Mouse (Mus musculus): ENCODE data around the gene Trim71. TPM values are rescaled to one million over a fixed set of nuclear protein-coding genes. Genes with fewer than 3 reads are reported as not detected.

Gene Trim71
- total RNA-seq, 1 experiment, result 141 TPM

GRCm38 (mm10) chr9:114556276-114556855 lies 7.8 kb downstream of the Trim71 start:
- peaks cover 12 to 23% of the 10 kb centered on the region in 2 experiments for H3K4me1 ChIP-seq (ENCODE audit: control insufficient read depth in 2 of 2, insufficient read depth in 2 of 2, low read length in 2 of 2, poor library complexity in 1 of 2)

GRCm38 (mm10) chr9:114554355-114554979 lies 9.7 kb downstream of the Trim71 start:
- Histone ChIP-seq H3K9ac (ENCODE audit: insufficient read depth, low read depth, low read length, poor library complexity, severe bottlenecking) (peak overlapping the region; percentile 16; the same call in 1 of the 2 replicates), H3K9me3 (ENCODE audit: control insufficient read depth, insufficient read depth, low read depth, low read length) (no peaks in the 10 kb centered on the region), H3K27ac (ENCODE audit: insufficient read depth, low read depth, low read length, poor library complexity, severe bottlenecking) (no peak overlapping the region), H3K4me1 (ENCODE audit: control insufficient read depth in 2 of 2, insufficient read depth in 2 of 2, low read length in 2 of 2, poor library complexity in 1 of 2) (peaks cover 15 to 26% of the 10 kb centered on the region in 2 experiments), H3K4me3 (ENCODE audit: insufficient read depth in 1 of 2, low read depth in 1 of 2, low read length in 2 of 2, poor library complexity in 1 of 2, severe bottlenecking in 1 of 2) (peak overlapping the region in 1 of 2 experiments; percentile 32; a peak in 1 of 4 replicates), H3K36me3 (ENCODE audit: control insufficient read depth, insufficient read depth, low read length, poor library complexity, severe bottlenecking) (peaks cover 25% of the 10 kb centered on the region)
- no peak for DNase-seq (ENCODE audit: low read depth, low spot score)
- TF ChIP-seq ZNF384 (IDR thresholded peaks at IDR 0.05; ENCODE audit: low read depth, low read length) (no peak), HCFC1 (IDR thresholded peaks at IDR 0.05; ENCODE audit: borderline replicate concordance, insufficient read depth, low read length) (no peak), CHD2 (IDR thresholded peaks at IDR 0.05; ENCODE audit: low read depth, low read length) (no peak), ZC3H11A (IDR thresholded peaks at IDR 0.05; ENCODE audit: borderline replicate concordance, low read depth, low read length) (no peak), MAFK (IDR thresholded peaks at IDR 0.05; ENCODE audit: insufficient read depth, low read depth, low read length) (no peak)
- in situ Hi-C loops (cut with MboI; ENCODE audit: low sequenced_read_pairs in 2 of 2, unreplicated experiment in 2 of 2), result no loop called here

More at GRCm38 (mm10) chr9:114556276-114556855, 7.8 kb downstream of the Trim71 start:
- Histone ChIP-seq H3K27ac (ENCODE audit: insufficient read depth, low read depth, low read length, poor library complexity, severe bottlenecking) (peak overlapping the region; percentile 73; the same call in 1 of the 2 replicates), H3K4me3 (ENCODE audit: insufficient read depth in 1 of 2, low read depth in 1 of 2, low read length in 2 of 2, poor library complexity in 1 of 2, severe bottlenecking in 1 of 2) (peak overlapping the region; percentile 52 to 91), H3K36me3 (ENCODE audit: control insufficient read depth, insufficient read depth, low read length, poor library complexity, severe bottlenecking) (peaks cover 35% of the 10 kb centered on the region), H3K9ac (ENCODE audit: insufficient read depth, low read depth, low read length, poor library complexity, severe bottlenecking) (peak overlapping the region; percentile 52; the same call in 1 of the 2 replicates), H3K9me3 (ENCODE audit: control insufficient read depth, insufficient read depth, low read depth, low read length) (no peaks in the 10 kb centered on the region)
- in situ Hi-C loops (cut with MboI; ENCODE audit: low sequenced_read_pairs in 2 of 2, unreplicated experiment in 2 of 2), result no loop called here
- DNase-seq (ENCODE audit: low read depth, low spot score), result no peak
- TF ChIP-seq CHD2 (IDR thresholded peaks at IDR 0.05; ENCODE audit: low read depth, low read length) (no peak), ZNF384 (IDR thresholded peaks at IDR 0.05; ENCODE audit: low read depth, low read length) (no peak), HCFC1 (IDR thresholded peaks at IDR 0.05; ENCODE audit: borderline replicate concordance, insufficient read depth, low read length) (no peak), ZC3H11A (IDR thresholded peaks at IDR 0.05; ENCODE audit: borderline replicate concordance, low read depth, low read length) (no peak), MAFK (IDR thresholded peaks at IDR 0.05; ENCODE audit: insufficient read depth, low read depth, low read length) (no peak)

GRCm38 (mm10) chr9:114553828-114554227 lies 10.3 kb downstream of the Trim71 start:
- Histone ChIP-seq H3K9me3 (ENCODE audit: control insufficient read depth, insufficient read depth, low read depth, low read length) (no peaks in the 10 kb centered on the region), H3K4me3 (ENCODE audit: insufficient read depth in 1 of 2, low read depth in 1 of 2, low read length in 2 of 2, poor library complexity in 1 of 2, severe bottlenecking in 1 of 2) (no peak overlapping the region), H3K4me1 (ENCODE audit: control insufficient read depth in 2 of 2, insufficient read depth in 2 of 2, low read length in 2 of 2, poor library complexity in 1 of 2) (peaks cover 17 to 26% of the 10 kb centered on the region in 2 experiments), H3K9ac (ENCODE audit: insufficient read depth, low read depth, low read length, poor library complexity, severe bottlenecking) (no peak overlapping the region), H3K27ac (ENCODE audit: insufficient read depth, low read depth, low read length, poor library complexity, severe bottlenecking) (no peak overlapping the region), H3K36me3 (ENCODE audit: control insufficient read depth, insufficient read depth, low read length, poor library complexity, severe bottlenecking) (peaks cover 25% of the 10 kb centered on the region)
- TF ChIP-seq ZNF384 (IDR thresholded peaks at IDR 0.05; ENCODE audit: low read depth, low read length) (no peak), MAFK (IDR thresholded peaks at IDR 0.05; ENCODE audit: insufficient read depth, low read depth, low read length) (no peak), ZC3H11A (IDR thresholded peaks at IDR 0.05; ENCODE audit: borderline replicate concordance, low read depth, low read length) (no peak), CHD2 (IDR thresholded peaks at IDR 0.05; ENCODE audit: low read depth, low read length) (no peak), HCFC1 (IDR thresholded peaks at IDR 0.05; ENCODE audit: borderline replicate concordance, insufficient read depth, low read length) (no peak)
- in situ Hi-C loops (cut with MboI; ENCODE audit: low sequenced_read_pairs in 2 of 2, unreplicated experiment in 2 of 2), result no loop called here
- no peak for DNase-seq (ENCODE audit: low read depth, low spot score)

GRCm38 (mm10) chr9:114550033-114550432 lies 14.1 kb downstream of the Trim71 start:
- H3K9ac ChIP-seq (ENCODE audit: insufficient read depth, low read depth, low read length, poor library complexity, severe bottlenecking), result peak overlapping the region; percentile 14; the same call in 1 of the 2 replicates
- in situ Hi-C loops (cut with MboI; ENCODE audit: low sequenced_read_pairs in 2 of 2, unreplicated experiment in 2 of 2), result no loop called here
- H3K9me3 ChIP-seq (ENCODE audit: control insufficient read depth, insufficient read depth, low read depth, low read length), result no peaks in the 10 kb centered on the region
- H3K4me1 ChIP-seq (ENCODE audit: control insufficient read depth in 2 of 2, insufficient read depth in 2 of 2, low read length in 2 of 2, poor library complexity in 1 of 2), result peaks cover 28 to 42% of the 10 kb centered on the region in 2 experiments
- H3K4me3 ChIP-seq (ENCODE audit: insufficient read depth in 1 of 2, low read depth in 1 of 2, low read length in 2 of 2, poor library complexity in 1 of 2, severe bottlenecking in 1 of 2), result peak overlapping the region; percentile 13 to 33; a peak in 3 of 4 replicates
- H3K27ac ChIP-seq (ENCODE audit: insufficient read depth, low read depth, low read length, poor library complexity, severe bottlenecking), result peak overlapping the region; percentile 44
- DNase-seq (ENCODE audit: low read depth, low spot score), result no peak
- H3K36me3 ChIP-seq (ENCODE audit: control insufficient read depth, insufficient read depth, low read length, poor library complexity, severe bottlenecking), result peaks cover 33% of the 10 kb centered on the region
- TF ChIP-seq ZNF384 (IDR thresholded peaks at IDR 0.05; ENCODE audit: low read depth, low read length) (no peak), HCFC1 (IDR thresholded peaks at IDR 0.05; ENCODE audit: borderline replicate concordance, insufficient read depth, low read length) (no peak), MAFK (IDR thresholded peaks at IDR 0.05; ENCODE audit: insufficient read depth, low read depth, low read length) (no peak), ZC3H11A (IDR thresholded peaks at IDR 0.05; ENCODE audit: borderline replicate concordance, low read depth, low read length) (no peak), CHD2 (IDR thresholded peaks at IDR 0.05; ENCODE audit: low read depth, low read length) (no peak)

Data from ES-E14 (cell line).